Mouse (Mus musculus) forebrain, embryonic 16.5 days (tissue): Measurements from ENCODE around the gene Metap1d. TPM values are rescaled to one million over a fixed set of nuclear protein-coding genes. Genes with fewer than 3 reads are reported as not detected.

Source experiments
- ATAC-seq: fragments of 200-750 bp; cut with Nextera tagmentation; 2 replicates; pipeline ENCODE4 v1.8.0; 2017; ENCODE audit warnings: mild to moderate bottlenecking, moderate library complexity
- H3K27ac ChIP-seq: fragments of 300-500 bp; sonication (generic); 2 replicates; pipeline ENCODE4 v1.5.1; 2014; ENCODE audit warnings: low read length, control low read depth
- H3K27me3 ChIP-seq: fragments of 300-500 bp; sonication (generic); replicated peaks from 2 replicates; pipeline ENCODE4 v1.6.1; 2014; ENCODE audit warnings: low read length; ENCODE audit not compliant: control insufficient read depth, insufficient read depth
- H3K36me3 ChIP-seq: fragments of 300-500 bp; sonication (generic); 2 replicates; pipeline ENCODE4 v1.6.1; 2014; ENCODE audit not compliant: control insufficient read depth, insufficient read depth
- H3K4me1 ChIP-seq: fragments of 300-500 bp; sonication (generic); replicated peaks from 2 replicates; pipeline ENCODE4 v1.6.1; 2014; ENCODE audit warnings: low read length; ENCODE audit not compliant: control insufficient read depth, insufficient read depth
- H3K4me2 ChIP-seq: fragments of 300-500 bp; sonication (generic); 2 replicates; pipeline ENCODE4 v1.6.1; 2014; ENCODE audit warnings: mild to moderate bottlenecking, low read length, control low read depth
- H3K4me3 ChIP-seq: fragments of 300-500 bp; sonication (generic); replicated peaks from 2 replicates; pipeline ENCODE4 v1.5.1; 2014; ENCODE audit warnings: mild to moderate bottlenecking, low read length, control low read depth
- H3K9ac ChIP-seq: fragments of 300-500 bp; sonication (generic); replicated peaks from 2 replicates; pipeline ENCODE4 v1.6.1; 2014; ENCODE audit warnings: low read depth, low read length, control low read depth
- H3K9me3 ChIP-seq: fragments of 300-500 bp; sonication (generic); 2 replicates; pipeline ENCODE4 v1.6.1; 2016; ENCODE audit warnings: low read length; ENCODE audit not compliant: control insufficient read depth
- whole genome bisulfite sequencing: fragments of 180-500 bp; shearing (Covaris S2); extraction: QIAGEN DNeasy Blood & Tissue Kit; methylation state at CpG from one replicate; pipeline ENCODE4 v1.1.7; 2014; 5-methylcytosine and 5-hydroxymethylcytosine counted together
- polyA plus RNA-seq: library from polyadenylated mRNA; unstranded; fragments of >200 nt; fragmentation: Nextera tagmentation; extraction: Ambion mirVana; gene quantifications from 2 replicates; pipeline ENCODE4 v1.2.1, GENCODE M21; 2015

Gene Metap1d
- polyA plus RNA-seq, 1 experiment from 2014 or later = 42.0 TPM

DNA sequence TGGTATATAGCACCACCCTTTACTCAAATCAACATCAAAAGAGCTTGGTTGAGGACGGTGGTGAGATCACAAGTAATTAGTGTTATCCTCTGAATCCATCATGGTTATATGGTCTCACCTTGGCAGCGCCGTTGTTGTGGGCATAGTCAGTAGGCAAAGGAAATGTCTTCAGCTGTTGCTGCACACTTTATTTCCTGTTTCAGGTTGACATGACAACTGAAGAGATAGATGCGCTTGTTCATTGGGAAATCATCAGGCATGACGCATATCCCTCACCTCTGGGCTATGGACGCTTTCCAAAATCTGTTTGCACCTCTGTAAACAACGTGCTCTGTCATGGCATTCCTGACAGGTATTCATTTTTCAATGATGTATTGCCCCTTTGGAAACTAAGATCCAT lies 58.1 kb downstream of the Metap1d start:
- no peaks in the 10 kb centered on the region for H3K9me3 ChIP-seq
- H3K4me1 ChIP-seq = peaks cover 9% of the 10 kb centered on the region; the same call in 1 of the 2 replicates
- no peak overlapping the region for H3K4me2 ChIP-seq
- no peaks in the 10 kb centered on the region for H3K27me3 ChIP-seq
- ATAC-seq = no peak
- 93% methylated on average over 7 of the region's 7 CpGs for WGBS
- H3K27ac ChIP-seq = no peak overlapping the region
- no peak overlapping the region for H3K4me3 ChIP-seq
- H3K36me3 ChIP-seq = no peaks in the 10 kb centered on the region
- H3K9ac ChIP-seq = no peak overlapping the region

DNA sequence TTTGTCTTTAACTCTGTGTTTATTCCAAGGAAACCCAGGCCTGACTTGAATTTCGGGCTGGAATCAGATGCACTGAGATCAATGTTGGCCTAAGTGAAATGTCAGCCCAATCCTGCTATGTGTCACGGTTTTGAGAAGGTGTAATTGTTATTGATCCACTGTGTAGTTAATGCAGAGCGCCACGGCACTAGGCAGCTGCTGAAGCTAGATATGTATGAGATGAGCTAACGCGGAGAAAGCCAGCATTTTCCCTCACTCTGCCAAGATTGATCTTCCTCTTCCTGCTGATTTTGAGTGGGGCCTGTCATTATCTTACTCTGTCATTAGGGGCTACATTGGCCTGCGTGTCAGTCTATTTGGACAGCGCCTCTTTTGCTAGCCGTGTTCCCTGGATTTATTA lies 59.2 kb downstream of the Metap1d start:
- peak; percentile 47 for ATAC-seq
- peak overlapping the region; percentile 59 for H3K27ac ChIP-seq
- no peaks in the 10 kb centered on the region for H3K36me3 ChIP-seq
- no peak overlapping the region for H3K9ac ChIP-seq
- H3K9me3 ChIP-seq = no peaks in the 10 kb centered on the region
- no peaks in the 10 kb centered on the region for H3K27me3 ChIP-seq
- H3K4me2 ChIP-seq = no peak overlapping the region
- peaks cover 9% of the 10 kb centered on the region; the same call in 1 of the 2 replicates for H3K4me1 ChIP-seq
- no peak overlapping the region for H3K4me3 ChIP-seq
- 56% methylated on average over 9 of the region's 9 CpGs for WGBS

DNA sequence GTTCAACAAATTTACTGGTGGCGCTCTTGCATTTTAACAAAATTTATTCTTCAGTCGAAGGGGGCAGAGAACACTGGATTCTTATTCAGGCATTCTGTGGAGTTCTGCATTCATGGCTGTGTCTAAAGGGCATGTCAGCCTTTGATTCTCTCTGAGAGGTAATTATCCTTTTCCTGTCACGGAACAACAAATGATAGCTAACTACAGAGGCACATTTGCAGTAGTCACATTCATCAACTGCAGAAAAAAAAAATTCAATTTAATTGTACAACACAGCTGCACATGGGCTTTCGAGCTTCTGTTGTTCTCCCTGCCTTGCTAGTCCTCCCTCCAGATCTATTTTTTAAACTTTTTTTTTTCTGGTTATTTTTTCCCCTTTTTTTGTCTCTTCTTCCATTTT lies 63.9 kb downstream of the Metap1d start:
- Histone ChIP-seq H3K4me1 (peaks cover 18% of the 10 kb centered on the region; the same call in 1 of the 2 replicates), H3K9me3 (no peaks in the 10 kb centered on the region), H3K27me3 (no peaks in the 10 kb centered on the region), H3K9ac (no peak overlapping the region), H3K27ac (peak overlapping the region; percentile 63), H3K36me3 (no peaks in the 10 kb centered on the region), H3K4me2 (no peak overlapping the region), H3K4me3 (no peak overlapping the region)
- 15% methylated on average over 4 of the region's 4 CpGs for WGBS
- peak; percentile 83 for ATAC-seq

DNA sequence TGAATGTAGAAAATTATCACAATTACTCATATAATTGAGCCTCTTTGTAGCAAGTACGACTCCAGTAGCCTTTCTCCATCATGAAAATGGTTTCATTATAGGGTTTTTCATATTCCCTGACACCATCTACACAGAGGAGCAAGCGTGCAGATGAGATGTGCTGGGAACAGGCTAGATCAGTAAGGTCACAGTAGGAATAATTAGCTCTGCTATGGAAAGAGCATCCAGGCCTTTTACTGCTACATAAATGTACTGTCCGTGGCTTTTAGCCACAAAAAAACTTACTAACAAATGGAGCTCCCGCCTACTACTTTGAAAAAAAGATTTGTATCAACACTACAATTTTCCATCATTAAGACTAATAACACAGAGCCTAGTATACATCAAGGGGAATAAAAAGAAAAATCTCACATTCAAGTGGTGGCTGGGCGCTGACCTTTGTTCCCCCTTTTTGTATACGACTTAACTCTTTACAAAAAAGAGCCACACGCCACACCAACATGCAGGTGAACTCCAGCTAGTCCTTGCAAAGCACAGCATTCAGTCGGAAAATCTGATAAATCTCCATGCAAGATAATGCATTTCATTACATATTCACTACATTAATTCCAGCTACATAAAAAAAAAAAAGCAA lies 64.5 kb downstream of the Metap1d start:
- H3K4me1 ChIP-seq = peaks cover 18% of the 10 kb centered on the region; the same call in 1 of the 2 replicates
- no peaks in the 10 kb centered on the region for H3K27me3 ChIP-seq
- H3K9ac ChIP-seq = 0 out of 2 replicates have a peak overlapping the region, but pooled peaks have one; percentile 17
- H3K36me3 ChIP-seq = no peaks in the 10 kb centered on the region
- no peak overlapping the region for H3K4me3 ChIP-seq
- no peak overlapping the region for H3K4me2 ChIP-seq
- no peaks in the 10 kb centered on the region for H3K9me3 ChIP-seq
- ATAC-seq = peak; percentile 90
- WGBS = 27% methylated on average over 8 of the region's 8 CpGs
- H3K27ac ChIP-seq = peak overlapping the region; percentile 80

DNA sequence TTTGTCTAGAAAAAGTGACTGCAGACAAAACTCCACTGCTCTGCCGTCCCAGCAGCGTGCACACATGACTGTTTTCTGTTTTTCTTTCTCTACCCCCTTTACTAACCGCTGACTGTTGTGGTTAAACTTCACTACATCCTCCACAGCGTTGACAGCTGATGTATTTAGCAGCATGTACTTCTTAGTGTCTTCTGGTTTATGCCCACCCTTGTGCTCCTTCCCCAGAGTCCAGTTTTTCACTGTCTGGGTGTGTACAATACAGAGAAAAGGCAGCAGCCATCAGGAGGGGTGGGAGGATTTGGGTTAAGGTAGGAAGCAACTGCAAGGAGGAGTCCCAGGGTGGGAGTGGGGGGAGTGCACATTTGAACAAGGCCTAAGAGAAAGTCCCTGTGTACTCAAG lies 69.8 kb downstream of the Metap1d start:
- no peak for ATAC-seq
- 63% methylated on average over 4 of the region's 4 CpGs for WGBS
- Histone ChIP-seq H3K36me3 (no peaks in the 10 kb centered on the region), H3K9ac (no peak overlapping the region), H3K4me1 (peaks cover 11% of the 10 kb centered on the region; the same call in 1 of the 2 replicates), H3K27me3 (peaks cover 38% of the 10 kb centered on the region), H3K4me3 (no peak overlapping the region), H3K4me2 (no peak overlapping the region; the same call in 1 of the 2 replicates), H3K9me3 (no peaks in the 10 kb centered on the region), H3K27ac (no peak overlapping the region; the same call in 1 of the 2 replicates)

DNA sequence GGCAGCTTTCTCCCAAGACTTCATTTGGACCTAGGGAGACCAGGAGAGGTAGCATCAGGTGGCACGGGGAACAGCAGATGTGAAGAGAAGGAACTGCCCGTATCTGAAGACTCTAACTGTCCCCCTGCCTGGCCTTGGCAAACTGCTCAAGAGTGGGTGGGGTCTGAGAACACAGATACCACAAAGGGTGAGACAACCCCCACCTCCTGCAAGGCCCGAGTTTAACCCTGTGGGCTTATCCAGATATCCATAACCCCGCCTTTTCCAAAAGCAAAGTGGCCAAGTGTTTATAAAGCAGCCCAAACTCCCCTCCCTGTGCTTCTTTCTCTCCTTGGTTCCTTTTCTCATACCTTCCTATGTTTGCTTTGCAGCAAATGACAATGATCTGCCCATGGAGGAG lies 70.4 kb downstream of the Metap1d start:
- ATAC-seq = no peak

DNA sequence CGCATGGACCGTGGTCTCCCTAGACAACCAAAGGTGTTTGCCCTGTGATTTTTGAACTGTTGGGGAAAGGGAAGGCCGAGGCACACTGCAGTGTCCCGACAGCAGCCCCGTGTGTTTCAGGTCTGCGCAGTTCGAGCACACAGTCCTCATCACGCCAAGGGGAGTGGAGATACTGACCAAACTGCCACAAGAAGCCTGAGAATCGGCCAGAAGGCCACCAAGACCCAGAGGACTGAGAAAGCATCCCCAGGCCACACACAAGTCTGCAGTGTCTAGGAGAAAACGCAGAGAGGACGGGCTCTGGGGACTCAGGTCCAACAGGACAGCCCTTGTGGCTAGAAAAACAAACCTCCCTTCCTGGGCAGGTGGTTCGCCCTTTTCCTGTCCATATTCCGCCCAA lies 71.7 kb downstream of the Metap1d start:
- peak overlapping the region; percentile 36 for H3K4me3 ChIP-seq
- no peak for ATAC-seq
- no peaks in the 10 kb centered on the region for H3K36me3 ChIP-seq
- peaks cover 44% of the 10 kb centered on the region for H3K27me3 ChIP-seq
- no peaks in the 10 kb centered on the region for H3K9me3 ChIP-seq
- 27% methylated on average over 13 of the region's 13 CpGs for WGBS
- peaks cover 18% of the 10 kb centered on the region for H3K4me1 ChIP-seq
- H3K27ac ChIP-seq = peak overlapping the region; percentile 72
- peak overlapping the region; percentile 71 for H3K4me2 ChIP-seq
- peak overlapping the region; percentile 28; the same call in 1 of the 2 replicates for H3K9ac ChIP-seq

More for the DNA sequence above, 70.4 kb downstream of the Metap1d start:
- Histone ChIP-seq H3K9ac (no peak overlapping the region), H3K4me2 (peak overlapping the region; percentile 38), H3K27ac (no peak overlapping the region), H3K4me1 (peaks cover 9% of the 10 kb centered on the region; the same call in 1 of the 2 replicates), H3K36me3 (no peaks in the 10 kb centered on the region), H3K27me3 (peaks cover 38% of the 10 kb centered on the region), H3K4me3 (no peak overlapping the region), H3K9me3 (no peaks in the 10 kb centered on the region)
- WGBS = 51% methylated on average over 4 of the region's 4 CpGs

DNA sequence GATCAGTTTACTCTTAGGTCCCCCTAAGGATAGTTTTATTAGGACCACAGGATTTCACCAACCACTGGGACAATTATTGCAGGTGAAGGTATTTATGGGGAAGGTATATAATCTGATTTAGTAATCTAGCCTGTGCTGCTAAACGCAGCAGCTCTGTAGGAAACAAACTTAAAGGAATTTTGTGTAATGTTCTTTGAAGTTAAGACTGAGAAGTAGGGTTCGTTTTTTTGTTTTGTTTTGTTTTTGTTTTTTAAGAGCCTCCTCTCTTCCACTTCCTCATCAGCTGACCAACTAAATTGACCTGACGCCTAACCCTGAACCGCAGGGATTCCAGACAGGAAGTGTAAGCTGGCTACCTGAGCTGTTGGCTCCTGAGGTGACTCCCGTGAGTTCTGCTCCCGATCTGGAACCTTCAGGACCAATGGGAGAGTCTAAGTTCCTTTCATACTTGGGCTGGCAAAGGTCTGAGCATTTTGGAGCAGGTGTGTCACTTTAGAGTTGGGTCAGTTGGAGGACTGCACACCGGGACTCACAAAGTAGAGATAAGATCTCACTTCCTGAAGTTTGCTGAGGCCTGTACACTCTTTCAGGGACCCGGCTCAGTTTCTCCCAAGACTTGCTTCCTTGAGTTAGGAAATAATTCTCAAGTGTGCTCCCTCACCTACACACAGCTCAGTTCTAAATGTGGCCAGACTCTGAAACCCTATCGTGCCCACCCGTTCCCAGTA lies 73.7 kb downstream of the Metap1d start:
- Histone ChIP-seq H3K27ac (peak overlapping the region; percentile 97), H3K9me3 (no peaks in the 10 kb centered on the region), H3K4me1 (peaks cover 22% of the 10 kb centered on the region), H3K27me3 (peaks cover 49% of the 10 kb centered on the region), H3K36me3 (no peaks in the 10 kb centered on the region), H3K4me2 (peak overlapping the region; percentile 71), H3K9ac (peak overlapping the region; percentile 30), H3K4me3 (peak overlapping the region; percentile 36)
- WGBS = 11% methylated on average over 10 of the region's 10 CpGs
- ATAC-seq = no peak

DNA sequence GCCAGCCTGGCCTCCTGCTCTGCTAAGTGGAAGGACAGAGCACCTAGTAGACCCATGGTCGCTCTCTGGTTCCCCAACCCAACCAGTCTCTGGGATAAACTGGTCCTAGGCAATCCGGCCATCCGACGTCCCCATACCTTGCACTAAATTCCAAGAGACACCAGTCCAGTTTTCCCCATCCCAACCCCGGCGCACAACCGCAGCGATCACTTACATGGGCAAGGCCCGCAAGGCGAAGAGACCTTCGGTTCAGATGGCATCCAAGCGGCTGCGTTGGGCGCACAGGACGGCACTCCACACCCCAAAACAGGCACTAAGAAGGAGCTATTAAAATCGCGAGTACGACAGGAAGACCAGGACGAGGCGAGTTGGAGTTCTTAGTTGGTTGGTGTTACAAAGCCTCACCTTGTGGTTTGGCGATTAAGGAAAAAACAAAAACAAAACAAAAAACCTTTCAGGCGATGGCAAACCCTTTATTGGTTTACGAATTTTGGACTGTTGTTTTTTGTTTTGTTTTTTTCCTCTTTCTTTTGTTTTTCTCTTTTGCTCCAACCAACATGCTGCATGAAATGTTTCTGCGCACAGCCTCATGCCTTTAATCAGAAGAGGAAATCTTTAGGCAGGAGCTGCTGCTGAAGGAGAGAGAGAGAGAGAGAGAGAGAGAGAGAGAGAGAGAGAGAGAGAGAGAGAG lies 74.4 kb downstream of the Metap1d start:
- ATAC-seq = no peak
- peaks cover 49% of the 10 kb centered on the region for H3K27me3 ChIP-seq
- peak overlapping the region; percentile 55 for H3K4me3 ChIP-seq
- peak overlapping the region; percentile 71 for H3K4me2 ChIP-seq
- H3K36me3 ChIP-seq = no peaks in the 10 kb centered on the region
- no peaks in the 10 kb centered on the region for H3K9me3 ChIP-seq
- WGBS = 6% methylated on average over 24 of the region's 24 CpGs
- peaks cover 22% of the 10 kb centered on the region for H3K4me1 ChIP-seq
- peak overlapping the region; percentile 30 for H3K9ac ChIP-seq
- peak overlapping the region; percentile 97 for H3K27ac ChIP-seq
